Mouse (Mus musculus): ENCODE results near the gene Usp12. TPM values are rescaled to one million over a fixed set of nuclear protein-coding genes. Genes with fewer than 3 reads are reported as not detected.

Gene Usp12
- polyA plus RNA-seq (2014; fragmentation: Nextera tagmentation; extraction: Ambion mirVana): 11.0 and 14.4 TPM in 2 replicates

GRCm38 (mm10) chr5:146794853-146795252 is at the start of gene Usp12:
TSS of gene Usp12 (minus strand) at chr5:146795006.
- Histone ChIP-seq H3K9ac (ENCODE audit: low read depth, low read length) (peak within 1 kb of the TSS; percentile 93), H3K9me3 (ENCODE audit: control insufficient read depth, low read length) (no peaks in the 10 kb centered on the region), H3K36me3 (ENCODE audit: control insufficient read depth, insufficient read depth, low read length) (no peaks in the 10 kb centered on the region), H3K4me2 (replicated peaks; ENCODE audit: low read depth, low read length) (peak within 1 kb of the TSS; percentile 84), H3K27me3 (ENCODE audit: control insufficient read depth, insufficient read depth, low read length) (no peaks in the 10 kb centered on the region), H3K4me3 (ENCODE audit: low read length) (peak within 1 kb of the TSS; percentile 97), H3K4me1 (ENCODE audit: control insufficient read depth, insufficient read depth, low read length) (peaks cover 30% of the 10 kb centered on the region), H3K27ac (ENCODE audit: low read depth, low read length) (peak within 1 kb of the TSS; percentile 92)
- ATAC-seq (ENCODE audit: low FRiP score, low TSS enrichment): peak; percentile 96
- WGBS: under 1% methylated on average over 24 of the region's 51 CpGs

GRCm38 (mm10) chr5:146844301-146844941 is 49.6 kb upstream of the Usp12 start:
- H3K4me3 ChIP-seq (ENCODE audit: low read length): peak overlapping the region; percentile 79
- no peak; the same call in 1 of the 2 replicates for ATAC-seq (ENCODE audit: low FRiP score, low TSS enrichment)
- H3K27me3 ChIP-seq (ENCODE audit: control insufficient read depth, insufficient read depth, low read length): no peaks in the 10 kb centered on the region
- H3K4me2 ChIP-seq (replicated peaks; ENCODE audit: low read depth, low read length): peak overlapping the region; percentile 91
- H3K9me3 ChIP-seq (ENCODE audit: control insufficient read depth, low read length): no peaks in the 10 kb centered on the region
- 12% methylated on average over 6 of the region's 6 CpGs for WGBS
- no peaks in the 10 kb centered on the region for H3K36me3 ChIP-seq (ENCODE audit: control insufficient read depth, insufficient read depth, low read length)
- peaks cover 21% of the 10 kb centered on the region for H3K4me1 ChIP-seq (ENCODE audit: control insufficient read depth, insufficient read depth, low read length)
- H3K27ac ChIP-seq (ENCODE audit: low read depth, low read length): peak overlapping the region; percentile 73; the same call in 1 of the 2 replicates
- H3K9ac ChIP-seq (ENCODE audit: low read depth, low read length): peak overlapping the region; percentile 73; the same call in 1 of the 2 replicates

- Histone ChIP-seq H3K4me1 (ENCODE audit: control insufficient read depth, insufficient read depth, low read length) (peaks cover 18% of the 10 kb centered on the region), H3K27ac (ENCODE audit: low read depth, low read length) (no peak overlapping the region), H3K4me2 (replicated peaks; ENCODE audit: low read depth, low read length) (no peak overlapping the region), H3K4me3 (ENCODE audit: low read length) (no peak overlapping the region), H3K9ac (ENCODE audit: low read depth, low read length) (no peak overlapping the region), H3K9me3 (ENCODE audit: control insufficient read depth, low read length) (no peaks in the 10 kb centered on the region), H3K36me3 (ENCODE audit: control insufficient read depth, insufficient read depth, low read length) (peaks cover 16% of the 10 kb centered on the region), H3K27me3 (ENCODE audit: control insufficient read depth, insufficient read depth, low read length) (no peaks in the 10 kb centered on the region)
- 73% methylated on average over 4 of the region's 4 CpGs for WGBS
- no peak for ATAC-seq (ENCODE audit: low FRiP score, low TSS enrichment)
Measured at GRCm38 (mm10) chr5:146841996-146842395, 47.2 kb upstream of the Usp12 start.

- no peaks in the 10 kb centered on the region for H3K9me3 ChIP-seq (ENCODE audit: control insufficient read depth, low read length)
- no peak overlapping the region for H3K4me3 ChIP-seq (ENCODE audit: low read length)
- 51% methylated on average over 5 of the region's 5 CpGs for WGBS
- no peaks in the 10 kb centered on the region for H3K27me3 ChIP-seq (ENCODE audit: control insufficient read depth, insufficient read depth, low read length)
- no peak overlapping the region for H3K27ac ChIP-seq (ENCODE audit: low read depth, low read length)
- no peak overlapping the region for H3K4me2 ChIP-seq (replicated peaks; ENCODE audit: low read depth, low read length)
- peaks cover 23% of the 10 kb centered on the region for H3K36me3 ChIP-seq (ENCODE audit: control insufficient read depth, insufficient read depth, low read length)
- no peak overlapping the region for H3K9ac ChIP-seq (ENCODE audit: low read depth, low read length)
- no peak for ATAC-seq (ENCODE audit: low FRiP score, low TSS enrichment)
- H3K4me1 ChIP-seq (ENCODE audit: control insufficient read depth, insufficient read depth, low read length): peaks cover 14% of the 10 kb centered on the region; the same call in 1 of the 2 replicates
Measured at GRCm38 (mm10) chr5:146841301-146841700, 46.5 kb upstream of the Usp12 start.

GRCm38 (mm10) chr5:146840422-146840821 is 45.6 kb upstream of the Usp12 start:
- no peak overlapping the region for H3K4me2 ChIP-seq (replicated peaks; ENCODE audit: low read depth, low read length)
- ATAC-seq (ENCODE audit: low FRiP score, low TSS enrichment): no peak
- no peak overlapping the region for H3K9ac ChIP-seq (ENCODE audit: low read depth, low read length)
- H3K36me3 ChIP-seq (ENCODE audit: control insufficient read depth, insufficient read depth, low read length): peaks cover 32% of the 10 kb centered on the region
- no peak overlapping the region for H3K27ac ChIP-seq (ENCODE audit: low read depth, low read length)
- no peaks in the 10 kb centered on the region for H3K9me3 ChIP-seq (ENCODE audit: control insufficient read depth, low read length)
- H3K27me3 ChIP-seq (ENCODE audit: control insufficient read depth, insufficient read depth, low read length): no peaks in the 10 kb centered on the region
- H3K4me3 ChIP-seq (ENCODE audit: low read length): no peak overlapping the region
- peaks cover 11% of the 10 kb centered on the region; the same call in 1 of the 2 replicates for H3K4me1 ChIP-seq (ENCODE audit: control insufficient read depth, insufficient read depth, low read length)
- WGBS: 81% methylated on average over 4 of the region's 4 CpGs

GRCm38 (mm10) chr5:146839760-146840159 is 45.0 kb upstream of the Usp12 start:
- no peak for ATAC-seq (ENCODE audit: low FRiP score, low TSS enrichment)
- Histone ChIP-seq H3K36me3 (ENCODE audit: control insufficient read depth, insufficient read depth, low read length) (peaks cover 38% of the 10 kb centered on the region), H3K27me3 (ENCODE audit: control insufficient read depth, insufficient read depth, low read length) (no peaks in the 10 kb centered on the region), H3K4me2 (replicated peaks; ENCODE audit: low read depth, low read length) (no peak overlapping the region), H3K4me3 (ENCODE audit: low read length) (no peak overlapping the region), H3K9me3 (ENCODE audit: control insufficient read depth, low read length) (no peaks in the 10 kb centered on the region), H3K9ac (ENCODE audit: low read depth, low read length) (no peak overlapping the region), H3K27ac (ENCODE audit: low read depth, low read length) (no peak overlapping the region), H3K4me1 (ENCODE audit: control insufficient read depth, insufficient read depth, low read length) (peaks cover 14% of the 10 kb centered on the region)
- WGBS: 40% methylated on average over 5 of the region's 5 CpGs

GRCm38 (mm10) chr5:146838836-146839648 is 44.2 kb upstream of the Usp12 start:
- H3K27me3 ChIP-seq (ENCODE audit: control insufficient read depth, insufficient read depth, low read length): no peaks in the 10 kb centered on the region
- H3K4me3 ChIP-seq (ENCODE audit: low read length): no peak overlapping the region
- no peaks in the 10 kb centered on the region for H3K9me3 ChIP-seq (ENCODE audit: control insufficient read depth, low read length)
- peaks cover 46% of the 10 kb centered on the region for H3K36me3 ChIP-seq (ENCODE audit: control insufficient read depth, insufficient read depth, low read length)
- H3K4me2 ChIP-seq (replicated peaks; ENCODE audit: low read depth, low read length): no peak overlapping the region
- no peak overlapping the region for H3K27ac ChIP-seq (ENCODE audit: low read depth, low read length)
- no peak overlapping the region for H3K9ac ChIP-seq (ENCODE audit: low read depth, low read length)
- ATAC-seq (ENCODE audit: low FRiP score, low TSS enrichment): no peak
- WGBS: 53% methylated on average over 12 of the region's 12 CpGs
- H3K4me1 ChIP-seq (ENCODE audit: control insufficient read depth, insufficient read depth, low read length): peaks cover 19% of the 10 kb centered on the region

- WGBS: 66% methylated on average over 7 of the region's 7 CpGs
- H3K9me3 ChIP-seq (ENCODE audit: control insufficient read depth, low read length): no peaks in the 10 kb centered on the region
- H3K4me1 ChIP-seq (ENCODE audit: control insufficient read depth, insufficient read depth, low read length): peaks cover 22% of the 10 kb centered on the region
- H3K27ac ChIP-seq (ENCODE audit: low read depth, low read length): no peak overlapping the region
- no peaks in the 10 kb centered on the region for H3K27me3 ChIP-seq (ENCODE audit: control insufficient read depth, insufficient read depth, low read length)
- no peak overlapping the region for H3K4me2 ChIP-seq (replicated peaks; ENCODE audit: low read depth, low read length)
- ATAC-seq (ENCODE audit: low FRiP score, low TSS enrichment): no peak
- H3K9ac ChIP-seq (ENCODE audit: low read depth, low read length): no peak overlapping the region
- no peak overlapping the region for H3K4me3 ChIP-seq (ENCODE audit: low read length)
- peaks cover 46% of the 10 kb centered on the region for H3K36me3 ChIP-seq (ENCODE audit: control insufficient read depth, insufficient read depth, low read length)
Measured at GRCm38 (mm10) chr5:146837967-146838720, 43.3 kb upstream of the Usp12 start.

Measured in kidney, embryonic 14.5 days (tissue).